In genomic region chr4:124272002-124272401, GRCm38 (mm10) we compare ENCODE assay signal across 26 mouse cellular contexts.
DNase-seq lines count a peak whose midpoint lies in the region; ATAC-seq lines count a peak whose summit lies in the region.
"Had no signal": no experiment of that assay in that cellular context is flagged by ENCODE, and none has a peak within 500 bp of the region (broad histone marks: within the 10 kb centered on the region; RNA-seq: fewer than 3 reads in every experiment).

No protein-coding gene starts in this region.

- 89% methylated on average over 2 of the region's 2 CpGs for WGBS in forebrain, embryonic 12.5 days

- no peak overlapping the region for H3K27ac ChIP-seq in forebrain, embryonic 12.5 days
- H3K27ac ChIP-seq: embryonic facial prominence, embryonic 13.5 days; embryonic facial prominence, embryonic 15.5 days; forebrain, embryonic 10.5 days; forebrain, embryonic 13.5 days; forebrain, embryonic 15.5 days had no signal

- no peak overlapping the region for H3K9ac ChIP-seq in forebrain, embryonic 12.5 days
- H3K9ac ChIP-seq: embryonic facial prominence, embryonic 13.5 days; embryonic facial prominence, embryonic 15.5 days; forebrain, embryonic 13.5 days; forebrain, embryonic 15.5 days; forebrain, postnatal 0 days had no signal

- H3K4me2 ChIP-seq in forebrain, embryonic 12.5 days: no peak overlapping the region
- H3K4me2 ChIP-seq: embryonic facial prominence, embryonic 13.5 days; embryonic facial prominence, embryonic 15.5 days; forebrain, embryonic 13.5 days; forebrain, embryonic 15.5 days had no signal

- peak; percentile 52 for ATAC-seq in common myeloid progenitor, adult 5-6 weeks (replicated peaks; ENCODE audit: low read depth, poor library complexity, severe bottlenecking)
- 0 out of 2 replicates have a peak, but pooled peaks have one; percentile 23 for ATAC-seq in megakaryocyte progenitor cell, adult 5-6 weeks (replicated peaks; ENCODE audit: poor library complexity)
- ATAC-seq in forebrain, embryonic 12.5 days (ENCODE audit: low FRiP score): no peak
- ATAC-seq: activated CD4-positive, CD25-positive, alpha-beta regulatory T cell, adult 4 months; CD4-positive, CD25-positive, alpha-beta regulatory T cell, adult 4 months; forebrain, embryonic 13.5 days; forebrain, embryonic 15.5 days; forebrain, postnatal 0 days; Patski had no signal

- H3K36me3 ChIP-seq in forebrain, embryonic 12.5 days (replicated peaks): no peaks in the 10 kb centered on the region
- H3K36me3 ChIP-seq: embryonic facial prominence, embryonic 13.5 days; embryonic facial prominence, embryonic 15.5 days; forebrain, embryonic 10.5 days; forebrain, embryonic 15.5 days; G1E had no signal

- no peaks in the 10 kb centered on the region for H3K9me3 ChIP-seq in forebrain, embryonic 12.5 days
- H3K9me3 ChIP-seq: embryonic facial prominence, embryonic 13.5 days; embryonic facial prominence, embryonic 15.5 days; forebrain, embryonic 10.5 days; forebrain, embryonic 15.5 days; G1E had no signal

- peaks cover 14% of the 10 kb centered on the region for H3K4me1 ChIP-seq in forebrain, embryonic 12.5 days

- DNase-seq in heart, adult 11 months: peak; percentile 92
- DNase-seq in heart, postnatal 10 days: no peak
- DNase-seq: adrenal gland, adult 8-10 months; adrenal gland, postnatal 14 days; adrenal gland, postnatal 36 days; B cell, adult 2 months; cerebellum, adult 11-12 months; cerebellum, adult 2 months; cerebellum, adult 9-10 months; cerebellum, postnatal 10 days; cerebellum, postnatal 25 days; embryo, embryonic 11 days; forebrain, postnatal 0 days had no signal

- H3K27me3 ChIP-seq in forebrain, embryonic 12.5 days: peaks cover 87% of the 10 kb centered on the region
- H3K27me3 ChIP-seq: embryonic facial prominence, embryonic 13.5 days; embryonic facial prominence, embryonic 15.5 days had no signal

- H3K4me3 ChIP-seq in forebrain, embryonic 12.5 days (replicated peaks): no peak overlapping the region
- H3K4me3 ChIP-seq: embryonic facial prominence, embryonic 13.5 days; embryonic facial prominence, embryonic 15.5 days; erythroblast, embryonic 14.5 days; forebrain, embryonic 10.5 days; forebrain, embryonic 13.5 days; forebrain, embryonic 15.5 days had no signal

- intact Hi-C loops in heart, postnatal 10 days (cut with DNase I): no loop called here
